Mouse (Mus musculus) limb, embryonic 14.5 days (tissue): ENCODE results near the gene Antxr1. TPM values are rescaled to one million over a fixed set of nuclear protein-coding genes. Genes with fewer than 3 reads are reported as not detected.

Experiments used
- ATAC-seq: fragments of 200-750 bp; cut with Nextera tagmentation; 2 replicates; pipeline ENCODE4 v1.8.0; 2017; ENCODE audit warnings: low read depth, moderate number of reproducible peaks, moderate TSS enrichment; ENCODE audit not compliant: low FRiP score
- DNase-seq: peaks from one replicate; pipeline ENCODE4 v3.0.0-alpha.2; 2015; ENCODE audit warnings: low spot score
- H3K27ac ChIP-seq: fragments of 300-500 bp; sonication (generic); replicated peaks from 2 replicates; pipeline ENCODE4 v1.5.1; 2014; ENCODE audit warnings: low read depth, mild to moderate bottlenecking, low read length, moderate library complexity, mixed read lengths
- H3K27me3 ChIP-seq: fragments of 300-500 bp; sonication (generic); 2 replicates; pipeline ENCODE4 v1.6.1; 2014; ENCODE audit warnings: low read length, mixed read lengths; ENCODE audit not compliant: control insufficient read depth, insufficient read depth
- H3K36me3 ChIP-seq: fragments of 300-500 bp; sonication (generic); 2 replicates; pipeline ENCODE4 v1.6.1; 2014; ENCODE audit warnings: mild to moderate bottlenecking, low read length, moderate library complexity, mixed read lengths; ENCODE audit not compliant: control insufficient read depth, insufficient read depth
- H3K4me1 ChIP-seq: fragments of 300-500 bp; sonication (generic); 2 replicates; pipeline ENCODE4 v1.6.1; 2014; ENCODE audit warnings: antibody characterized with exemption, low read length, mixed read lengths; ENCODE audit not compliant: control insufficient read depth, insufficient read depth
- H3K4me2 ChIP-seq: fragments of 300-500 bp; sonication (generic); replicated peaks from 2 replicates; pipeline ENCODE4 v1.6.1; 2014; ENCODE audit warnings: low read depth, mild to moderate bottlenecking, low read length, moderate library complexity; ENCODE audit not compliant: severe bottlenecking
- H3K4me3 ChIP-seq: fragments of 300-500 bp; sonication (generic); replicated peaks from 2 replicates; pipeline ENCODE4 v1.5.1; 2014; ENCODE audit warnings: low read length
- H3K9ac ChIP-seq: fragments of 300-500 bp; sonication (generic); 2 replicates; pipeline ENCODE4 v1.6.1; 2014; ENCODE audit warnings: mild to moderate bottlenecking, low read depth, low read length, moderate library complexity; ENCODE audit not compliant: severe bottlenecking
- H3K9me3 ChIP-seq: fragments of 300-500 bp; sonication (generic); 2 replicates; pipeline ENCODE4 v1.6.1; 2016; ENCODE audit warnings: low read length; ENCODE audit not compliant: control insufficient read depth
- POLR2A ChIP-seq: fragments of 200-500 bp; IDR thresholded peaks from 2 replicates; pipeline ENCODE4 v1.8.0; 2012; ENCODE audit warnings: inconsistent platforms, mild to moderate bottlenecking, moderate library complexity, borderline replicate concordance; ENCODE audit not compliant: insufficient read depth, insufficient read length; ENCODE audit errors: extremely low read depth
- WGBS: fragments of 180-500 bp; shearing (Covaris S2); extraction: QIAGEN DNeasy Blood & Tissue Kit; methylation state at CpG from one replicate; pipeline ENCODE4 v1.1.7; 2014; 5-methylcytosine and 5-hydroxymethylcytosine counted together
- polyA plus RNA-seq, 2 experiments: library from polyadenylated mRNA; depleted of rRNA in 1 of 2; stranded (reverse) in 1 of 2; unstranded in 1 of 2; fragments of >200 nt; fragmentation: Nextera tagmentation in 1 of 2; extraction: Ambion mirVana in 1 of 2; gene quantifications; 2 replicates each; pipeline versions ENCODE4 v1.2.1 to v1.2.3; 2012 to 2014

Antxr1 gene
- polyA plus RNA-seq, 2 experiments, result 33.8 to 75.7 TPM

- DNase-seq (no peak), ATAC-seq (no peak)
- Histone ChIP-seq H3K4me2 (no peak overlapping the region), H3K36me3 (peaks cover 46% of the 10 kb centered on the region), H3K4me3 (no peak overlapping the region), H3K27me3 (no peaks in the 10 kb centered on the region), H3K9ac (no peak overlapping the region), H3K9me3 (peaks cover 5% of the 10 kb centered on the region), H3K27ac (no peak overlapping the region), H3K4me1 (peaks cover 42% of the 10 kb centered on the region)
- no peak for TF ChIP-seq POLR2A
- WGBS, result 82% methylated on average over 4 of the region's 4 CpGs
Observed at GRCm38 (mm10) chr6:87273141-87273540, 62.5 kb downstream of the Antxr1 start.

- peak; percentile 53; the same call in 1 of the 2 replicates for ATAC-seq
- H3K27ac ChIP-seq, result no peak overlapping the region
- peaks cover 33% of the 10 kb centered on the region for H3K4me1 ChIP-seq
- H3K36me3 ChIP-seq, result peaks cover 51% of the 10 kb centered on the region
- H3K4me3 ChIP-seq, result no peak overlapping the region
- no peak overlapping the region for H3K9ac ChIP-seq
- no peaks in the 10 kb centered on the region for H3K27me3 ChIP-seq
- H3K4me2 ChIP-seq, result no peak overlapping the region
- WGBS, result 20% methylated on average over 2 of the region's 2 CpGs
- peaks cover 5% of the 10 kb centered on the region for H3K9me3 ChIP-seq
- TF ChIP-seq POLR2A, result no peak
- peak; percentile 56 for DNase-seq
Observed at GRCm38 (mm10) chr6:87272202-87272601, 63.4 kb downstream of the Antxr1 start.

- DNase-seq, result peak; percentile 50
- peaks cover 23% of the 10 kb centered on the region for H3K4me1 ChIP-seq
- peaks cover 5% of the 10 kb centered on the region for H3K9me3 ChIP-seq
- no peak for ATAC-seq
- no peak overlapping the region for H3K4me2 ChIP-seq
- TF ChIP-seq POLR2A, result no peak
- no peak overlapping the region for H3K27ac ChIP-seq
- H3K9ac ChIP-seq, result no peak overlapping the region
- WGBS, result 25% methylated on average over 7 of the region's 7 CpGs
- no peak overlapping the region for H3K4me3 ChIP-seq
- H3K27me3 ChIP-seq, result no peaks in the 10 kb centered on the region
- peaks cover 51% of the 10 kb centered on the region for H3K36me3 ChIP-seq
Observed at GRCm38 (mm10) chr6:87270452-87270851, 65.2 kb downstream of the Antxr1 start.

- ATAC-seq (no peak), DNase-seq (no peak)
- Histone ChIP-seq H3K4me3 (no peak overlapping the region), H3K27me3 (no peaks in the 10 kb centered on the region), H3K4me1 (peaks cover 23% of the 10 kb centered on the region), H3K9ac (no peak overlapping the region), H3K27ac (no peak overlapping the region), H3K4me2 (no peak overlapping the region), H3K9me3 (peaks cover 4% of the 10 kb centered on the region), H3K36me3 (peaks cover 46% of the 10 kb centered on the region)
- TF ChIP-seq POLR2A, result no peak
- WGBS, result 66% methylated on average over 7 of the region's 7 CpGs
Observed at GRCm38 (mm10) chr6:87269950-87270349, 65.7 kb downstream of the Antxr1 start.

- TF ChIP-seq POLR2A, result no peak
- H3K4me1 ChIP-seq, result peaks cover 4% of the 10 kb centered on the region; the same call in 1 of the 2 replicates
- no peak overlapping the region for H3K4me3 ChIP-seq
- H3K27ac ChIP-seq, result no peak overlapping the region
- DNase-seq (no peak), ATAC-seq (no peak)
- H3K9me3 ChIP-seq, result no peaks in the 10 kb centered on the region
- H3K9ac ChIP-seq, result no peak overlapping the region
- WGBS, result 42% methylated on average over 2 of the region's 2 CpGs
- H3K4me2 ChIP-seq, result no peak overlapping the region
- no peaks in the 10 kb centered on the region for H3K27me3 ChIP-seq
- peaks cover 61% of the 10 kb centered on the region for H3K36me3 ChIP-seq
Observed at GRCm38 (mm10) chr6:87262666-87263065, 73.0 kb downstream of the Antxr1 start.

GRCm38 (mm10) chr6:87258976-87259375 lies 76.6 kb downstream of the Antxr1 start:
- no peak overlapping the region for H3K4me2 ChIP-seq
- peaks cover 54% of the 10 kb centered on the region for H3K36me3 ChIP-seq
- TF ChIP-seq POLR2A, result no peak
- WGBS, result 69% methylated on average over 5 of the region's 5 CpGs
- H3K9me3 ChIP-seq, result no peaks in the 10 kb centered on the region
- H3K27ac ChIP-seq, result no peak overlapping the region
- no peak overlapping the region for H3K9ac ChIP-seq
- peaks cover 7% of the 10 kb centered on the region; the same call in 1 of the 2 replicates for H3K4me1 ChIP-seq
- no peak overlapping the region for H3K4me3 ChIP-seq
- no peaks in the 10 kb centered on the region for H3K27me3 ChIP-seq
- DNase-seq (no peak), ATAC-seq (no peak)
